Mouse (Mus musculus): ENCODE measurements around the gene Ppp1r2. TPM values are rescaled to one million over a fixed set of nuclear protein-coding genes. Genes with fewer than 3 reads are reported as not detected.

Ppp1r2 gene
- polyA plus RNA-seq, 1 experiment: 89.0 TPM

GRCm38 (mm10) chr16:31293761-31294160 is 18.7 kb upstream of the Ppp1r2 start:
- WGBS: 51% methylated on average over 4 of the region's 4 CpGs
- DNase-seq: no peak
- TF ChIP-seq POLR2A (IDR thresholded peaks at IDR 0.05; ENCODE audit: borderline replicate concordance, extremely low read depth, low read depth, low read length) (no peak), CTCF (IDR thresholded peaks at IDR 0.05; ENCODE audit: insufficient read depth, low read length) (no peak)

GRCm38 (mm10) chr16:31290751-31291365 is 15.8 kb upstream of the Ppp1r2 start:
- Histone ChIP-seq H3K4me3 (replicated peaks; ENCODE audit: extremely low read depth, low read depth, low read length) (no peak overlapping the region), H3K4me1 (ENCODE audit: control insufficient read depth, insufficient read depth, low read length) (peaks cover 4% of the 10 kb centered on the region)
- TF ChIP-seq POLR2A (IDR thresholded peaks at IDR 0.05; ENCODE audit: borderline replicate concordance, extremely low read depth, low read depth, low read length) (peak; percentile 46; the same call in 1 of the 2 replicates), CTCF (IDR thresholded peaks at IDR 0.05; ENCODE audit: insufficient read depth, low read length) (no peak)
- 17% methylated on average over 7 of the region's 7 CpGs for WGBS
- DNase-seq: no peak

More at GRCm38 (mm10) chr16:31293761-31294160, 18.7 kb upstream of the Ppp1r2 start:
- Histone ChIP-seq H3K4me3 (replicated peaks; ENCODE audit: extremely low read depth, low read depth, low read length) (no peak overlapping the region), H3K4me1 (ENCODE audit: control insufficient read depth, insufficient read depth, low read length) (peaks cover 4% of the 10 kb centered on the region)

- DNase-seq: peak; percentile 65
- H3K4me3 ChIP-seq (replicated peaks; ENCODE audit: extremely low read depth, low read depth, low read length): peak overlapping the region; percentile 33
- 18% methylated on average over 10 of the region's 10 CpGs for WGBS
- peaks cover 4% of the 10 kb centered on the region for H3K4me1 ChIP-seq (ENCODE audit: control insufficient read depth, insufficient read depth, low read length)
- TF ChIP-seq CTCF (IDR thresholded peaks at IDR 0.05; ENCODE audit: insufficient read depth, low read length) (no peak), POLR2A (IDR thresholded peaks at IDR 0.05; ENCODE audit: borderline replicate concordance, extremely low read depth, low read depth, low read length) (peak; percentile 40; the same call in 1 of the 2 replicates)
Measured at GRCm38 (mm10) chr16:31290281-31290680, 15.2 kb upstream of the Ppp1r2 start.

- H3K4me3 ChIP-seq (replicated peaks; ENCODE audit: extremely low read depth, low read depth, low read length): no peak overlapping the region
- 68% methylated on average over 3 of the region's 3 CpGs for WGBS
Measured at GRCm38 (mm10) chr16:31287712-31288111, 12.6 kb upstream of the Ppp1r2 start.

GRCm38 (mm10) chr16:31286801-31287488 is 11.9 kb upstream of the Ppp1r2 start:
- Histone ChIP-seq H3K4me1 (ENCODE audit: control insufficient read depth, insufficient read depth, low read length) (peaks cover 6% of the 10 kb centered on the region), H3K4me3 (replicated peaks; ENCODE audit: extremely low read depth, low read depth, low read length) (no peak overlapping the region)
- no peak for DNase-seq
- 89% methylated on average over 11 of the region's 11 CpGs for WGBS
- TF ChIP-seq POLR2A (IDR thresholded peaks at IDR 0.05; ENCODE audit: borderline replicate concordance, extremely low read depth, low read depth, low read length) (no peak), CTCF (IDR thresholded peaks at IDR 0.05; ENCODE audit: insufficient read depth, low read length) (no peak)

More at GRCm38 (mm10) chr16:31287712-31288111, 12.6 kb upstream of the Ppp1r2 start:
- peaks cover 4% of the 10 kb centered on the region for H3K4me1 ChIP-seq (ENCODE audit: control insufficient read depth, insufficient read depth, low read length)
- TF ChIP-seq CTCF (IDR thresholded peaks at IDR 0.05; ENCODE audit: insufficient read depth, low read length) (no peak), POLR2A (IDR thresholded peaks at IDR 0.05; ENCODE audit: borderline replicate concordance, extremely low read depth, low read depth, low read length) (no peak)
- DNase-seq: no peak

- DNase-seq: no peak
- Histone ChIP-seq H3K4me3 (replicated peaks; ENCODE audit: extremely low read depth, low read depth, low read length) (no peak overlapping the region), H3K4me1 (ENCODE audit: control insufficient read depth, insufficient read depth, low read length) (peaks cover 7% of the 10 kb centered on the region)
- TF ChIP-seq CTCF (IDR thresholded peaks at IDR 0.05; ENCODE audit: insufficient read depth, low read length) (no peak), POLR2A (IDR thresholded peaks at IDR 0.05; ENCODE audit: borderline replicate concordance, extremely low read depth, low read depth, low read length) (no peak)
- 47% methylated on average over 2 of the region's 2 CpGs for WGBS
Measured at GRCm38 (mm10) chr16:31281981-31282380, 6.9 kb upstream of the Ppp1r2 start.

GRCm38 (mm10) chr16:31280176-31280575 is 5.1 kb upstream of the Ppp1r2 start:
- no peak overlapping the region for H3K4me3 ChIP-seq (replicated peaks; ENCODE audit: extremely low read depth, low read depth, low read length)
- WGBS: 95% methylated on average over 4 of the region's 4 CpGs

GRCm38 (mm10) chr16:31278581-31278980 is 3.5 kb upstream of the Ppp1r2 start:
- 68% methylated on average over 6 of the region's 6 CpGs for WGBS
- H3K4me3 ChIP-seq (replicated peaks; ENCODE audit: extremely low read depth, low read depth, low read length): no peak overlapping the region
- peaks cover 7% of the 10 kb centered on the region for H3K4me1 ChIP-seq (ENCODE audit: control insufficient read depth, insufficient read depth, low read length)
- no peak for DNase-seq
- no peak for TF ChIP-seq POLR2A (IDR thresholded peaks at IDR 0.05; ENCODE audit: borderline replicate concordance, extremely low read depth, low read depth, low read length)
- no peak for TF ChIP-seq CTCF (IDR thresholded peaks at IDR 0.05; ENCODE audit: insufficient read depth, low read length)

More at GRCm38 (mm10) chr16:31280176-31280575, 5.1 kb upstream of the Ppp1r2 start:
- TF ChIP-seq CTCF (IDR thresholded peaks at IDR 0.05; ENCODE audit: insufficient read depth, low read length) (no peak), POLR2A (IDR thresholded peaks at IDR 0.05; ENCODE audit: borderline replicate concordance, extremely low read depth, low read depth, low read length) (no peak)
- H3K4me1 ChIP-seq (ENCODE audit: control insufficient read depth, insufficient read depth, low read length): peaks cover 7% of the 10 kb centered on the region
- no peak for DNase-seq

GRCm38 (mm10) chr16:31278081-31278480 is 3.0 kb upstream of the Ppp1r2 start:
- Histone ChIP-seq H3K4me1 (ENCODE audit: control insufficient read depth, insufficient read depth, low read length) (peaks cover 11% of the 10 kb centered on the region), H3K4me3 (replicated peaks; ENCODE audit: extremely low read depth, low read depth, low read length) (no peak overlapping the region)
- DNase-seq: no peak
- 48% methylated on average over 2 of the region's 2 CpGs for WGBS
- no peak for TF ChIP-seq POLR2A (IDR thresholded peaks at IDR 0.05; ENCODE audit: borderline replicate concordance, extremely low read depth, low read depth, low read length)
- TF ChIP-seq CTCF (IDR thresholded peaks at IDR 0.05; ENCODE audit: insufficient read depth, low read length): no peak

Measured in lung, adult 2 months (tissue).